Mouse (Mus musculus) kidney, adult 10 weeks (tissue): ENCODE measurements around the gene Tlx3. TPM values are rescaled to one million over a fixed set of nuclear protein-coding genes. Genes with fewer than 3 reads are reported as not detected.

ENCODE experiments used
- polyA plus RNA-seq: library from polyadenylated mRNA; stranded (reverse); fragments of 350-450 nt; fragmentation: Illumina TruSeq; extraction: RNeasy Lipid Tissue Mini Kit (QIAGEN cat#74804); gene quantifications from one replicate; pipeline ENCODE4 v1.2.3, GENCODE M21; 2014; ENCODE audit warnings: low read depth, low replicate concordance

The Tlx3 gene
- not detected for polyA plus RNA-seq

DNA sequence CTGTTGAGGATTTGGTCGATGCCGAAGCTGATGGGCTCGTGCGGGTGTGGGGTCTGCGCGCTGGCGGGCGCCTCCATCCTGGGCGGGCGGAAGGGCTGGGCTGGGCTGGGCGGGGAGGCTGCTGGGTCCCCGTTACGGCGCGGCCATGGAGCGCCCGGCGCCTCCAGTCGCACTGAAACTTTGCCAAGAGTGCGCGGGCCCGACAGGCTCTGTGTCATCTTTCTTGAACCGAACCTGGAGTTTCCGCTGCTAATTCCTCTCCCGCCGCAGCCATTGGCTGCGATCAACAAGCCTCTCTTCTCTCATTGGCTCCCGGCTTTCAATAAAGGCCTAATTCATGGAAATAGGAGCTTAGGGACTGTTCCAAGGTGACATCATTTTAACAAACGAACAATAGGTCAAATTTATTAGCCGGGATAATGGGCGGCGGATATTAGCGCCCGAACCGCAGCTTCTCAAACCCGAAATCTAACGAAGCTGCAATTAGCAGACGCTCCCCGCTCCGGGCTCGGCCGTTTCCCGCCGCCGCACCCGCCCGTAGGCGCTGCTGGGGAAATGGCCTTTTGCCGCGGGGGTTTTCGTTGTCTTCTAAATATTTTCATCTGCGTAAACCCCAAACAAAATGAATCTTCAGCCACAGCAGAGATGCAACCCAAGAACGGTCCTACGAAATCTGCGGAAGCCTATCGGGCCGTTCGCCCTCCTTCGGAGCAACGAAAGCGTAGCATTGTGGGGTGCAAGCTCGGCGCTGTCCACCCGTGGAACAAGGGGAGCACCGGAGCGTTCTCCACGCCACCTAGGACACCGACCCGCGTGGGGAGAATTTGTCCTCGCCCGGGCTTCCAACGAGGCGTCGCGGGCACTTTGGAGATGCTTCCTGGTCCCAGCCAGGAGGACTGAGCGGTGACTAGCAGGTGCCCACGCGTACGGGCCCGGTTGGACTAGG, at the start of gene Tlx3:
Gene Tlx3, minus strand, starts transcription at position 207 of the 946 bp plus-strand sequence.

DNA sequence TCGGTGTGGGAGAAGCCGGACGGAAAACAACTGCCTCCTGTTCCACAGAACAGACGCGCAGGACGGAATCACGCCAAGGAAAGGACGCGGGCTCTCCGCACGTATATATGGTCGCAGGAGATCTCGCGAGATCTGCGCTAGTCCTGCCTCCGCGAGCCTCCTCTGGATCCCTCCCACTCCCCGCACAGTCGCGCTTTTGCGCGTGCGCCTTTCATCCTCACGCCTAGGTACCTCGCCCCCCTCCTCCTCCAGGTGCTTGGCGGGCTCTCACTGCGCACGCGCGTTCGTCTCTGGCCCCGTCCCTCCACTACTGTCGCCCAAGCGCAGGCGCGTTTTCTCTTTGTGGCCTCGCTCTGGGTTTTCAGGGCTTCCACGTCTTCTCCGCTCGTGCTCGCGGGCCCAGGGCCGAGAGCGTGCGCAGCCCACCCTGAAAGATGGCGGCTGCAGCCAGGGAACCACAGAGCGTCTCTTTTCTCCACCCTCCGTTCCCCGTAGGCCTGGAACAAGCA, 40.3 kb downstream of the Tlx3 start, which contains the start of gene Npm1:
Gene Npm1, minus strand, starts transcription at position 209 of the 509 bp plus-strand sequence.

Other genes with a start within 250 kb of the Tlx3 start
- not detected for gene Fgf18, start 56.2 kb downstream of the Tlx3 start, polyA plus RNA-seq
- gene Npm1, start 40.4 kb downstream of the Tlx3 start, polyA plus RNA-seq = 1,022 TPM
- not detected for gene Gm12117, start 73.1 kb upstream of the Tlx3 start, polyA plus RNA-seq